Mouse (Mus musculus): ENCODE data around the gene Ptprg.
"Not testable (repeated sequence)": the region's sequence is repeated elsewhere in the genome, so short reads cannot be mapped to it uniquely, and the experiment has no call there.

Gene Ptprg

GRCm38 (mm10) chr14:12198735-12199134 lies 645.4 kb downstream of the Ptprg start:
- no peak for DNase-seq (ENCODE audit: low spot score in 2 of 2)

- peak in 1 of 2 experiments; percentile 65 for DNase-seq (ENCODE audit: low spot score in 2 of 2)
Observed at GRCm38 (mm10) chr14:12199956-12200950, 646.9 kb downstream of the Ptprg start.

GRCm38 (mm10) chr14:12202214-12202613 lies 648.9 kb downstream of the Ptprg start:
- no peak for DNase-seq (ENCODE audit: low spot score in 2 of 2)

GRCm38 (mm10) chr14:12203081-12203480 lies 649.7 kb downstream of the Ptprg start:
- DNase-seq (ENCODE audit: low spot score in 2 of 2): no peak

- no peak for DNase-seq (ENCODE audit: low spot score in 2 of 2)
Observed at GRCm38 (mm10) chr14:12206138-12206537, 652.8 kb downstream of the Ptprg start.

- peak in 1 of 2 experiments; percentile 30 for DNase-seq (ENCODE audit: low spot score in 2 of 2)
Observed at GRCm38 (mm10) chr14:12208554-12208953, 655.2 kb downstream of the Ptprg start.

- no peak for DNase-seq (ENCODE audit: low spot score in 2 of 2)
Observed at GRCm38 (mm10) chr14:12218544-12219150, 665.3 kb downstream of the Ptprg start.

- DNase-seq (ENCODE audit: low spot score in 2 of 2): no peak
Observed at GRCm38 (mm10) chr14:12219877-12220276, 666.5 kb downstream of the Ptprg start.

GRCm38 (mm10) chr14:12220540-12220939 lies 667.2 kb downstream of the Ptprg start:
- DNase-seq (ENCODE audit: low spot score in 2 of 2): no peak

- DNase-seq (ENCODE audit: low spot score in 2 of 2): no peak
Observed at GRCm38 (mm10) chr14:12221571-12221970, 668.2 kb downstream of the Ptprg start.

GRCm38 (mm10) chr14:12243726-12244125 lies 690.4 kb downstream of the Ptprg start:
- DNase-seq (ENCODE audit: low spot score in 2 of 2): no peak

- no peak for DNase-seq (ENCODE audit: low spot score in 2 of 2)
Observed at GRCm38 (mm10) chr14:12276031-12276430, 722.7 kb downstream of the Ptprg start.

- DNase-seq (ENCODE audit: low spot score in 2 of 2): no peak
Observed at GRCm38 (mm10) chr14:12283641-12284040, 730.3 kb downstream of the Ptprg start, which contains the start of gene Gm49355. TSS of gene Gm49355 (plus strand) at chr14:12283976.

- peak; percentile 62 to 81 for DNase-seq (ENCODE audit: low spot score in 2 of 2)
Observed at GRCm38 (mm10) chr14:12284141-12284912, 731.0 kb downstream of the Ptprg start, which contains the start of gene 3830406C13Rik. TSS of gene 3830406C13Rik (plus strand) at chr14:12284173.

- DNase-seq (ENCODE audit: low spot score in 2 of 2): not testable (repeated sequence)
Observed at GRCm38 (mm10) chr14:12289747-12290146, 736.4 kb downstream of the Ptprg start.
